In the genomic region with DNA sequence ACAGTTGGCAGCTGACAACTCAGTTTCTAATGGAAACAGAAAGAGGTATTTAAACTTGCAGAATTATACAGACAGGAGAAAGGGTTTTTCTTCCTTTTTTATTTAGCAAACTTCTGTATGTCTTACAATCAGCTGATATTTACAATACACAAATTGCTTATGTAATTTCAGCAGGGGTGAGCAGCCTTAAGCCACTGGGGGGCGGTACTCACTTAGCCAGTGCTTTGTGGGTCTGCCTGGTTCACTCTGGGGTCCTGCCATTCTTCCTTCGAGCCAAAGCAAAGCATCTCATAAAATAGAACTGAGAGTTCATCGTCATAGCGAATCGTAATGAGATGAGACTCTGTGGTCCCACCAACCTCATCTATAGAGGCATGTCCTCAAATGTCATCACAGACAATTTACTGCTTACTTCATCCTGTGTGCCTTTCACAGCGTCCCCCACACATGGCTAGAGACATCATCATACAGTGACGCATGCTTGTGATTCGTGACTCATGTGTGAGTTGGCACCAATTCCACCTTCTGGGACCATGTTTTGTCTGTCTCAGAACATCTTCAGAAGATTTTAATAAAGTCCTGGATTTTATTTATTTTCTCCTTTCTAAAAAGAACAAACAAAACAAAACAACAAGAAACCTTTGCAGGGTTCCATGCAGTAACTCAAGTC, we compare ENCODE assay signal across 9 mouse cellular contexts. TPM values are rescaled to one million over a fixed set of nuclear protein-coding genes. Genes with fewer than 3 reads are reported as not detected.
A peak's percentile ranks its signal among the peaks of the same experiment; 100 is the strongest.
DNase-seq lines count a peak whose midpoint lies in the region; TF ChIP-seq lines count a peak whose summit lies in the region.
"Had no signal": no experiment of that assay in that cellular context is flagged by ENCODE, and none has a peak within 500 bp of the region (broad histone marks: within the 10 kb centered on the region; RNA-seq: fewer than 3 reads in every experiment).

No protein-coding gene starts in this region.

- no peaks in the 10 kb centered on the region for H3K36me3 ChIP-seq in E14TG2a.4 (ENCODE audit: insufficient read depth, low read length)
- H3K36me3 ChIP-seq: heart, embryonic 13.5 days; limb, embryonic 15.5 days had no signal

- no peaks in the 10 kb centered on the region for H3K4me1 ChIP-seq in E14TG2a.4 (replicated peaks; ENCODE audit: low read depth, low read length)
- H3K4me1 ChIP-seq: heart, embryonic 13.5 days; limb, embryonic 15.5 days had no signal

- H3K4me3 ChIP-seq in E14TG2a.4 (replicated peaks; ENCODE audit: low read length): no peak overlapping the region
- H3K4me3 ChIP-seq: heart, embryonic 13.5 days; limb, embryonic 15.5 days had no signal

- no peaks in the 10 kb centered on the region for H3K9me3 ChIP-seq in E14TG2a.4 (ENCODE audit: low read length)
- H3K9me3 ChIP-seq: heart, embryonic 13.5 days; limb, embryonic 15.5 days had no signal

- H3K27me3 ChIP-seq in E14TG2a.4 (ENCODE audit: insufficient read depth, low read length): no peaks in the 10 kb centered on the region
- H3K27me3 ChIP-seq: heart, embryonic 13.5 days; limb, embryonic 15.5 days had no signal

- TF ChIP-seq CTCF in E14TG2a.4 (conservative IDR thresholded peaks at IDR 0.05; ENCODE audit: low read length): peak; percentile 43

- intact Hi-C loops in left cerebral cortex, postnatal 4 days (cut with DNase I): no loop called here

- DNase-seq in layer of hippocampus, adult 9-11 months: peak; percentile 31
- DNase-seq in layer of hippocampus, postnatal 10 days (ENCODE audit: low spot score in 2 of 2): no peak
- DNase-seq in R1 (ENCODE audit: low read depth, low spot score): peak; percentile 26
- DNase-seq in left cerebral cortex, postnatal 4 days: peak; percentile 12
- DNase-seq in urinary bladder, postnatal 14 days (ENCODE audit: low spot score): no peak
- no peak for DNase-seq in cerebellum, adult 9-10 months

RNA-seq across cellular contexts. Expression of gene Ranbp3l, which starts 27.0 kb away (rescaled TPM):
- total RNA-seq in layer of hippocampus, postnatal 10 days (2021): 1 to 10 TPM; 6.4 to 8.0 TPM
- 1 to 10 TPM; 7.9 to 9.4 TPM for total RNA-seq in left cerebral cortex, postnatal 4 days (2021)

Comparison
In these comparisons a context has a peak if more than half of its experiments do, and no peak if none do; other contexts are left out.
1. DNase-seq: peak in layer of hippocampus, adult 9-11 months (single experiment), R1 (single experiment) and left cerebral cortex, postnatal 4 days (single experiment); none in layer of hippocampus, postnatal 10 days (0 of 2), urinary bladder, postnatal 14 days (single experiment) and cerebellum, adult 9-10 months (single experiment).